18 mouse cellular contexts compared by ENCODE assay signal in the genomic region with DNA sequence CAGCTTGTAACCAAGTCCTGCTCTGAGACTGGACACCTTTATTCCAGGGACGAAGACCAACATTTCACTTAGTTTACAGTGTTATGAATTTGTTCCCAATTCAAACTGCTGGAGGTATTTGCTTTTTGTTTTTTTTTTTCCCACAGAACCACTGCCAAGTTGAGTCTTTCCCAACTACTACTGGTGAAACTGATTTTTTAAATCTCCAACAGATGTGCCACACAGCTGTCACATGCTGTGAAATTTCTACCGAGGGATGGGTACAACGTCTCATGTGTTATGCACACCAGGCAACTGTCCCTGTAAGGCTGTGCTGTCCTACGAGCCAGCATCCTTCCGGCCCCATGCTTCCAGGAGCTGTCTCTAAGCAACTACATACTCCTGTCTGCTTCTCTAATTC. TPM values are rescaled to one million over a fixed set of nuclear protein-coding genes. Genes with fewer than 3 reads are reported as not detected.
"Had no signal": no experiment of that assay in that cellular context is flagged by ENCODE, and none has a peak within 500 bp of the region (broad histone marks: within the 10 kb centered on the region; RNA-seq: fewer than 3 reads in every experiment).

No protein-coding gene starts in this region.

- DNase-seq: kidney, adult 8-10 months; kidney, postnatal 25 days; layer of hippocampus, adult 9-11 months; layer of hippocampus, postnatal 36 days; lung, embryonic 14.5 days; spleen, adult 18-20 months; thymus, adult 18-20 months; thymus, postnatal 14 days had no signal

- ATAC-seq: midbrain, embryonic 15.5 days had no signal

- H3K9me3 ChIP-seq: limb, embryonic 13.5 days; liver, embryonic 15.5 days; megakaryocyte, embryonic 14.5 days; midbrain, embryonic 15.5 days; neural tube, embryonic 12.5 days had no signal

- H3K27me3 ChIP-seq: limb, embryonic 13.5 days; liver, embryonic 15.5 days; midbrain, embryonic 15.5 days; neural tube, embryonic 12.5 days had no signal

- H3K36me3 ChIP-seq: limb, embryonic 13.5 days; liver, embryonic 15.5 days; midbrain, embryonic 15.5 days; neural tube, embryonic 12.5 days had no signal

- H3K9ac ChIP-seq: limb, embryonic 13.5 days; liver, embryonic 15.5 days; lung, embryonic 14.5 days; midbrain, embryonic 15.5 days; neural tube, embryonic 12.5 days had no signal

- H3K4me3 ChIP-seq: limb, embryonic 13.5 days; liver, embryonic 15.5 days; megakaryocyte, embryonic 14.5 days; midbrain, embryonic 15.5 days; neural tube, embryonic 12.5 days had no signal

- H3K27ac ChIP-seq: limb, embryonic 13.5 days; liver, embryonic 15.5 days; macrophage; midbrain, embryonic 15.5 days; neural tube, embryonic 12.5 days had no signal

- H3K4me2 ChIP-seq: limb, embryonic 13.5 days; liver, embryonic 11.5 days; liver, embryonic 15.5 days; lung, embryonic 14.5 days; midbrain, embryonic 11.5 days; midbrain, embryonic 15.5 days; neural tube, embryonic 12.5 days had no signal

- H3K4me1 ChIP-seq: megakaryocyte, embryonic 14.5 days; midbrain, embryonic 15.5 days; neural tube, embryonic 12.5 days had no signal

RNA-seq across cellular contexts. Expression of a gene that starts 18.0 kb away (rescaled TPM):
- total RNA-seq: monocyte, adult 5-6 weeks; neutrophil, adult 5-6 weeks had no signal
- polyA plus RNA-seq: macrophage had no signal
